Comparison of ENCODE assay signal across 8 mouse cellular contexts in the genomic region with DNA sequence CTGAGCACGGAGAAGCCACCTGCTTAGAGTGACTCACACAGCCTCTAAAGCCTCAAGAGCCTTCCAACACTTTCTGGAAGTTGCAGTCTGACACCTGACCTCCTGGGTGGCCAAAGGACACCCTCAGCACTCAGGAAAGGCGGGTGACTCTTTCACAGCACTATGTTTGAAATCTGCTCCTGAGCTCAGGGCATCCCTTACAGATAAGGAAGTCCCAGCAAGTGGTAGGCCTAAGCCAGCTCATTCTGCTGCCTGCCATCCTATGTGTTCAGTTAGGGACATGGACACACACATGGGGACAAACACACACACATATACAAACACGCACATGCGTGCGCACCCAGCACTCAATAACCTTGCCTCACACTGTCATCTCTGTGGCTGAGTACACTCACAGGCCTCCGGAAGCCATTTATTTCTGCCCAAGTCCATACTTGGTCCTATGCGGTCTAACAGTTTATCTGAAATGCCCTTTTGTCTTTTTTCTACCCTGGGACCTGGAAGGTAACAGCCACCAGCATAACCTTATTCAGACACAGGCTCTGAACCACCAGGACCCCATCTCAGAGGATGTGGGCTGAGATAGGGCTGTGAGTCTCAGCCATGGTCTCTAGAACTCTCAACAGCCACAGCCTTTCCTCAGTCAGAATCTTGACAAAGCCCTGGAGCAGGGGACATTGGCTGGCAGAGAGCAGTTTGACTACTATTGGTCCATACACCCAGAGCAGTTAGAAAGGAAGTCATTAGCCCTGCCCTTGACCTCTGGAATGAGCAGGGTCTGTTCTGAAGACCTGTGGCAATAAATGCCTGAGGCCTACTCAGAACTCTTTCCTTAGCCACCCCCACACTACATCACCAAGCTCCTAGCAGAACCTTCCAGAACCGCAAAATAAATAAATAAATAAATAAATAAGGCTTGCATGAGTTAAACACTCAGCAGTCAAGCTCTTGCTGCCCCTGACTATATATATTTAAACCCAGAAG. TPM values are rescaled to one million over a fixed set of nuclear protein-coding genes. Genes with fewer than 3 reads are reported as not detected.
DNase-seq lines count a peak whose midpoint lies in the region; ATAC-seq lines count a peak whose summit lies in the region.

No protein-coding gene starts in this region.

- ATAC-seq in kidney, embryonic 15.5 days (replicated peaks; ENCODE audit: low FRiP score) = no peak
- no peak for ATAC-seq in hindbrain, embryonic 13.5 days (ENCODE audit: low FRiP score)
- no peak for ATAC-seq in inflammation-experienced regulatory T-cells, adult 6 months

- WGBS in kidney, embryonic 15.5 days = 79% methylated on average over 8 of the region's 8 CpGs
- WGBS in hindbrain, embryonic 13.5 days = 89% methylated on average over 8 of the region's 8 CpGs

- H3K4me1 ChIP-seq in kidney, embryonic 15.5 days = peaks cover 77% of the 10 kb centered on the region
- H3K4me1 ChIP-seq in hindbrain, embryonic 13.5 days (replicated peaks) = peaks cover 37% of the 10 kb centered on the region

- H3K27me3 ChIP-seq in kidney, embryonic 15.5 days = no peaks in the 10 kb centered on the region
- no peaks in the 10 kb centered on the region for H3K27me3 ChIP-seq in hindbrain, embryonic 13.5 days

- no peak for DNase-seq in kidney, postnatal 10 days
- peak; percentile 65 for DNase-seq in R1 (ENCODE audit: low read depth, low spot score)
- DNase-seq in natural killer cell, adult 2 months (ENCODE audit: low spot score in 2 of 2) = peak; percentile 27 to 41
- no peak for DNase-seq in cerebellum, postnatal 36 days
- no peak for DNase-seq in kidney, postnatal 4 days

- peak overlapping the region; percentile 8; the same call in 1 of the 2 replicates for H3K9ac ChIP-seq in kidney, embryonic 15.5 days
- no peak overlapping the region for H3K9ac ChIP-seq in hindbrain, embryonic 13.5 days

- H3K4me3 ChIP-seq in kidney, embryonic 15.5 days (replicated peaks) = no peak overlapping the region
- H3K4me3 ChIP-seq in hindbrain, embryonic 13.5 days = no peak overlapping the region

- H3K9me3 ChIP-seq in kidney, embryonic 15.5 days (replicated peaks) = no peaks in the 10 kb centered on the region
- no peaks in the 10 kb centered on the region for H3K9me3 ChIP-seq in hindbrain, embryonic 13.5 days

- no peak overlapping the region for H3K4me2 ChIP-seq in kidney, embryonic 15.5 days
- no peak overlapping the region for H3K4me2 ChIP-seq in hindbrain, embryonic 13.5 days

- peak overlapping the region; percentile 98 for H3K27ac ChIP-seq in kidney, embryonic 15.5 days
- H3K27ac ChIP-seq in hindbrain, embryonic 13.5 days = peak overlapping the region; percentile 81

- peaks cover 69% of the 10 kb centered on the region for H3K36me3 ChIP-seq in kidney, embryonic 15.5 days
- peaks cover 31% of the 10 kb centered on the region for H3K36me3 ChIP-seq in hindbrain, embryonic 13.5 days

RNA-seq across cellular contexts. Expression of a gene that starts 42.2 kb away (rescaled TPM):
- 56.2 and 60.2 TPM in 2 replicates for polyA plus RNA-seq in kidney, embryonic 15.5 days (2015; fragmentation: Nextera tagmentation; extraction: Ambion mirVana)
- polyA plus RNA-seq in hindbrain, embryonic 13.5 days (2015; fragmentation: Nextera tagmentation; extraction: Ambion mirVana) = 14.5 and 14.9 TPM in 2 replicates
- 100 to 1,000 TPM; 218 to 293 (median 259) TPM for polyA plus RNA-seq in inflammation-experienced regulatory T-cells, adult 6 months (2017; shearing (Covaris generic))

RNA-seq across cellular contexts. Expression of a gene that starts 43.0 kb away (rescaled TPM):
- polyA plus RNA-seq in kidney, embryonic 15.5 days (2015; fragmentation: Nextera tagmentation; extraction: Ambion mirVana) = 0.26 and 0.45 TPM in 2 replicates
- polyA plus RNA-seq in hindbrain, embryonic 13.5 days (2015; fragmentation: Nextera tagmentation; extraction: Ambion mirVana) = 0.06 and 0.16 TPM in 2 replicates
- polyA plus RNA-seq in inflammation-experienced regulatory T-cells, adult 6 months (2017; shearing (Covaris generic)) = 1 to 10 TPM in 1 of 3 experiments, not detected in 2; 1.2 TPM

Comparison
In these comparisons a context has a peak if more than half of its experiments do, and no peak if none do; other contexts are left out.
1. DNase-seq: peak in R1 (single experiment) and natural killer cell, adult 2 months (2 of 2); none in kidney, postnatal 10 days (single experiment), cerebellum, postnatal 36 days (0 of 2) and kidney, postnatal 4 days (0 of 2).